Mouse (Mus musculus) hindlimb bud, embryonic 11.5 days (tissue): ENCODE results near the gene Eef2.
"Not testable (repeated sequence)": the region's sequence is repeated elsewhere in the genome, so short reads cannot be mapped to it uniquely, and the experiment has no call there.

ENCODE experiments used
- DNase-seq: peaks from one replicate; pipeline ENCODE4 v3.0.0-alpha.2; 2012; ENCODE audit warnings: low read depth, low spot score; ENCODE audit errors: extremely low spot score

The Eef2 gene

GRCm38 (mm10) chr10:81145778-81146177, 30.7 kb upstream of the Eef2 start:
- no peak for DNase-seq

GRCm38 (mm10) chr10:81146296-81146695, 30.1 kb upstream of the Eef2 start:
- no peak for DNase-seq

GRCm38 (mm10) chr10:81151261-81151660, 25.2 kb upstream of the Eef2 start:
- no peak for DNase-seq

GRCm38 (mm10) chr10:81152609-81153008, 23.8 kb upstream of the Eef2 start:
- no peak for DNase-seq

GRCm38 (mm10) chr10:81154313-81154712, 22.1 kb upstream of the Eef2 start:
- no peak for DNase-seq

GRCm38 (mm10) chr10:81154736-81155135, 21.7 kb upstream of the Eef2 start:
- DNase-seq, result no peak

- DNase-seq, result no peak
These were observed 14.7 kb upstream of the Eef2 start for GRCm38 (mm10) chr10:81161602-81162317.

- no peak for DNase-seq
These were observed 14.1 kb upstream of the Eef2 start for GRCm38 (mm10) chr10:81162318-81162652.

- no peak for DNase-seq
These were observed 11.3 kb upstream of the Eef2 start for GRCm38 (mm10) chr10:81165118-81165517.

- peak; percentile 97 for DNase-seq
These were observed 9.0 kb upstream of the Eef2 start, which contains the start of gene Pias4 for GRCm38 (mm10) chr10:81167200-81168086. Pias4 (minus strand) TSS chr10:81167923.

- DNase-seq, result no peak
These were observed 8.4 kb upstream of the Eef2 start for GRCm38 (mm10) chr10:81168087-81168431.

- no peak for DNase-seq
These were observed 7.7 kb upstream of the Eef2 start for GRCm38 (mm10) chr10:81168521-81169244.

- DNase-seq, result not testable (repeated sequence)
These were observed 7.0 kb upstream of the Eef2 start for GRCm38 (mm10) chr10:81169411-81169900.

GRCm38 (mm10) chr10:81173132-81173531, 3.3 kb upstream of the Eef2 start:
- peak; percentile 67 for DNase-seq

- DNase-seq, result no peak
These were observed 1.6 kb upstream of the Eef2 start for GRCm38 (mm10) chr10:81174617-81175344.

- DNase-seq, result not testable (repeated sequence)
These were observed 1.1 kb upstream of the Eef2 start for GRCm38 (mm10) chr10:81175345-81175701.

- DNase-seq, result peak; percentile 89
These were observed 430 bp upstream of the Eef2 start for GRCm38 (mm10) chr10:81175936-81176465.

GRCm38 (mm10) chr10:81177491-81177925, 1.1 kb downstream of the Eef2 start:
- DNase-seq, result no peak

GRCm38 (mm10) chr10:81177958-81178712, 1.7 kb downstream of the Eef2 start:
- DNase-seq, result no peak

- DNase-seq, result no peak
These were observed 2.5 kb downstream of the Eef2 start for GRCm38 (mm10) chr10:81178927-81179326.
